Mouse (Mus musculus): Measurements from ENCODE around the gene Clcn7. TPM values are rescaled to one million over a fixed set of nuclear protein-coding genes. Genes with fewer than 3 reads are reported as not detected.

The Clcn7 gene
- 41.6 to 51.0 TPM (median 43.7 TPM) in 4 replicates for total RNA-seq (2023; ENCODE audit: inconsistent age)

GRCm38 (mm10) chr17:25133275-25133698, at the start of gene Clcn7:
Gene Clcn7 (plus strand): TSS chr17:25133391.

GRCm38 (mm10) chr17:25083444-25083931, 49.7 kb upstream of the Clcn7 start, which contains the start of gene Tmem204:
Gene Tmem204 (minus strand): TSS chr17:25083591.

DNA sequence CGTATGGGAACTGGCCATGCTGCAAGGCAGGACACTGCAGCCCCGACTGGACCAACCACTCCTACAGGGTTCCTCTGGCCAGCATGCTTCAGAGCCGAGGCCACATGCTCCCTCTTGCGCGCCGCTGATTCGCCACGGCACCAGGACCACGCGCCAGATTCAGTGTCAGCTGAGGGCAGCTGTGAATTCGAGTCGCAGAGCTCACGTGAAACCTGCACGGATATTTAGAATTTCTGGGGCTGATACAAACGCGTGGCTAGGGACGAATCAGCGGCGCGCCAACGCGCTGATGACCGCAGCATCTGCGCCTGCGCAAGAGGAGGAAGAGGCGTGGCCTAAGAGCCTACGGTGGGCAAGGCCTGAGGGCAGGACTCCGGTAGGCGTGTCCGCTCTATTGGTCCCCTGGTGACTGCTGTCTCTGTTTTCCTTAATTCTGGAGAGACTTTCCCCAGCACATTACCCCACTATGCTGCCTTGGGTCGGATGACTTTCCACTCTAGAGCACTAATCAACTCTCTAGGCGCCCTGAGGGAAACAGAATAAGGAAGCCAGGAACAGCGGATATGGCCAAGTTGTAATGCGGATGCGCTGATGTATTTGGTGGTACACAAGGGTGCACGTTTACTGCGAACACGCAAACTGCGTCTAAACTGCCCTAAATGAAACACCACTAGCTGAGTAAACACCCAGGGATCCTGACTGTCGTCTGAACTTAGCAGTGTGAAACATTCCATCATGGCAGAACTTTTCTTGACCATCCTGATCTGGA, 17.3 kb upstream of the Clcn7 start, which contains the start of gene Telo2:
Gene Telo2, minus strand, starts transcription at position 304 of the 769 bp plus-strand sequence.

GRCm38 (mm10) chr17:25120406-25120805, 12.8 kb upstream of the Clcn7 start, which contains the start of gene Ptx4:
Gene Ptx4 (plus strand): TSS chr17:25120760.

DNA sequence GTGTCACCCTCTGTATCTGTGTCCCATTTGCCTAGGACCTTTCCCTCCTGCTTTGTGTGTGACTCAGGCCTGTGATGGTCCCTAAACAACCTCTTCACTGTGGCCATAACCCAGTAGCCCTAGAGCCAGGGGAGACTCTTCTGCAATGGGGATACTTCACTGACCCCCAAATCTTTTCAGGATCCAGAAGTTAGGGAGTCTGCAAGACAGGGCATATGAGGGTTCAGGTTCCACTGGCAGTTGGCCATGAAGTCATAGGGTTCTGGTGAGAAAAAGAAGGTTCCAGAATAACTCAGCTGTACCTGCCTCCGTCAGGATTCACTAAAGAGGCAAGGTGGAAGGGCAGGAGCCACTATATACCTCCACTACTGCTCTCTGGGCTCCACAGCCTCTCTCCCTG, 29.0 kb downstream of the Clcn7 start, which contains the start of gene Ccdc154:
Gene Ccdc154, plus strand, starts transcription at position 301 of the 400 bp plus-strand sequence.

GRCm38 (mm10) chr17:25175411-25175810, 42.2 kb downstream of the Clcn7 start, which contains the start of gene Gm38655:
Gene Gm38655 (minus strand): TSS chr17:25175471.

GRCm38 (mm10) chr17:25184129-25184691, 51.0 kb downstream of the Clcn7 start, which contains the start of gene BC003965:
Gene BC003965 (plus strand): TSS chr17:25184554.

DNA sequence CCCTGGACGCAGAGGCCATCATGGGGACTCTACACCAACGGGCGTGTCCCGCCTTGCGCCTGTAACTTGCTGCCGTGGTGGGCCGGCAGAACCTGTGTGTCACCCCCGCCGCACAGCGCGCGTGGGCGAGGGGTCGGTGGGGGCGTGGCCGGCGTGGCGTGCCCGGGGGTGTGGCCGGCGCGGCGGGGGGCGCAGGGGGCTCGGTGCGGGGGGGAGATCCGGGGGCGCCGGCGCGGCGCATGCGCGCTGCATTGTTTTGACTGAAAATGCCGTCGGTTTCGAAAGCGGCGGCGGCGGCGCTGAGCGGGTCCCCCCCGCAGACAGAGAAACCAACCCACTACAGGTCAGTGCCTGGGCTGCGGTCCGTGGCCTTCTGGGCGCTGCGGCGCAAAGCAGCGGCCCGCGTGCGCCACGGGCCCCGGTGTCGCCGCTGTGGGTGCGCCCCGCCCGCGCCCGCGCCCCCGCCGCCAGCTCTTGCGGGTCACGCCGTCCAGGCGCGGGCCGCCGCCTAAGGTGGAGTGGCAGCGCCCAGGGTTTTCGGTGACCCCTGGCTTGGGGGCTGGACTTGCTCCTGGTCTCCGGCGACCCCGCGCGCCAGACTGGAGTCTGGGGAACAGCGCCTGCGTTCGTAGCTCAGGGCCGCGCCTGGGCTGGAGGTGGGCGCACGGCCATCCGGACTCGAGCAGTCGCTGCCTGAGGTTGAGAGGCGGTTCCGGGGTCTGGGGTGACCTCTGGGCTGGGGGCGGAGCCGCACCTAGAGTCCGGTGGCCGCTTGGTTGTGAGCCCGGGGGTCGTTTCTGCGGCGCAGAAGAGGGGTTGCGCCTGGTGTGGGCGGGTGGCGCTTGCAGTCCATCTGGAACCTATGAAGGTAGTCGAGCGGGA, 55.2 kb downstream of the Clcn7 start, which contains the start of gene Unkl:
Gene Unkl, plus strand, starts transcription at position 248 of the 882 bp plus-strand sequence.

Other genes starting within 250 kb of the Clcn7 start
- gene Nubp2, start 247.0 kb upstream of the Clcn7 start, total RNA-seq (2023; ENCODE audit: inconsistent age): 54.8 to 67.5 TPM (median 67.0 TPM) in 4 replicates
- 26.0 to 31.7 TPM (median 30.6 TPM) in 4 replicates for gene Spsb3, start 246.7 kb upstream of the Clcn7 start, total RNA-seq (2023; ENCODE audit: inconsistent age)
- 65.6 to 76.2 TPM (median 68.2 TPM) in 4 replicates for gene Eme2, start 238.3 kb upstream of the Clcn7 start, total RNA-seq (2023; ENCODE audit: inconsistent age)
- 26.8 to 35.6 TPM (median 29.2 TPM) in 4 replicates for gene Mrps34, start 238.3 kb upstream of the Clcn7 start, total RNA-seq (2023; ENCODE audit: inconsistent age)
- gene Nme3, start 236.9 kb upstream of the Clcn7 start, total RNA-seq (2023; ENCODE audit: inconsistent age): 23.0 to 37.2 TPM (median 27.7 TPM) in 4 replicates
- gene Mapk8ip3, start 196.4 kb upstream of the Clcn7 start, total RNA-seq (2023; ENCODE audit: inconsistent age): 200 to 220 TPM (median 218 TPM) in 4 replicates
- 28.7 to 38.2 TPM (median 33.4 TPM) in 4 replicates for gene Jpt2, start 172.7 kb upstream of the Clcn7 start, total RNA-seq (2023; ENCODE audit: inconsistent age)
- gene Cramp1l, start 117.6 kb upstream of the Clcn7 start, total RNA-seq (2023; ENCODE audit: inconsistent age): 38.2 to 47.6 TPM (median 41.7 TPM) in 4 replicates
- gene Ift140, start 117.3 kb upstream of the Clcn7 start, total RNA-seq (2023; ENCODE audit: inconsistent age): 66.0 to 71.9 TPM (median 68.3 TPM) in 4 replicates
- not detected in 4 replicates for gene Tmem204, start 49.8 kb upstream of the Clcn7 start, total RNA-seq (2023; ENCODE audit: inconsistent age)
- gene Telo2, start 17.4 kb upstream of the Clcn7 start, total RNA-seq (2023; ENCODE audit: inconsistent age): 30.5 to 38.6 TPM (median 33.5 TPM) in 4 replicates
- not detected in 4 replicates for gene Ptx4, start 12.6 kb upstream of the Clcn7 start, total RNA-seq (2023; ENCODE audit: inconsistent age)
- gene Ccdc154, start 29.1 kb downstream of the Clcn7 start, total RNA-seq (2023; ENCODE audit: inconsistent age): 0.29 to 0.42 TPM (median 0.36 TPM) in 3 of 4 replicates, not detected in the other
- gene Gm38655, start 42.1 kb downstream of the Clcn7 start, total RNA-seq (2023; ENCODE audit: inconsistent age): not detected in 4 replicates
- 14.1 to 16.3 TPM (median 14.7 TPM) in 4 replicates for gene BC003965, start 51.2 kb downstream of the Clcn7 start, total RNA-seq (2023; ENCODE audit: inconsistent age)
- 34.3 to 40.5 TPM (median 35.6 TPM) in 4 replicates for gene Unkl, start 55.0 kb downstream of the Clcn7 start, total RNA-seq (2023; ENCODE audit: inconsistent age)
- 23.3 to 29.1 TPM (median 27.6 TPM) in 4 replicates for gene Gnptg, start 106.7 kb downstream of the Clcn7 start, total RNA-seq (2023; ENCODE audit: inconsistent age)
- gene Tsr3, start 106.8 kb downstream of the Clcn7 start, total RNA-seq (2023; ENCODE audit: inconsistent age): 14.8 to 19.8 TPM (median 15.4 TPM) in 4 replicates
- 0.54 to 2.4 TPM (median 1.2 TPM) in 4 replicates for gene Baiap3, start 123.0 kb downstream of the Clcn7 start, total RNA-seq (2023; ENCODE audit: inconsistent age)
- 423 to 464 TPM (median 442 TPM) in 4 replicates for gene Ube2i, start 141.2 kb downstream of the Clcn7 start, total RNA-seq (2023; ENCODE audit: inconsistent age)
- not detected in 4 replicates for gene Prss34, start 165.0 kb downstream of the Clcn7 start, total RNA-seq (2023; ENCODE audit: inconsistent age)
- not detected in 4 replicates for gene Prss28, start 175.3 kb downstream of the Clcn7 start, total RNA-seq (2023; ENCODE audit: inconsistent age)
- not detected in 4 replicates for gene Prss29, start 185.3 kb downstream of the Clcn7 start, total RNA-seq (2023; ENCODE audit: inconsistent age)
- gene Tpsab1, start 212.2 kb downstream of the Clcn7 start, total RNA-seq (2023; ENCODE audit: inconsistent age): not detected in 4 replicates
- gene Tpsb2, start 232.9 kb downstream of the Clcn7 start, total RNA-seq (2023; ENCODE audit: inconsistent age): not detected in 4 replicates
- not detected in 4 replicates for gene Tpsg1, start 235.9 kb downstream of the Clcn7 start, total RNA-seq (2023; ENCODE audit: inconsistent age)

Data from B cell, adult (primary cell).